Mouse (Mus musculus): ENCODE measurements around the gene Krtap15.

The Krtap15 gene

DNA sequence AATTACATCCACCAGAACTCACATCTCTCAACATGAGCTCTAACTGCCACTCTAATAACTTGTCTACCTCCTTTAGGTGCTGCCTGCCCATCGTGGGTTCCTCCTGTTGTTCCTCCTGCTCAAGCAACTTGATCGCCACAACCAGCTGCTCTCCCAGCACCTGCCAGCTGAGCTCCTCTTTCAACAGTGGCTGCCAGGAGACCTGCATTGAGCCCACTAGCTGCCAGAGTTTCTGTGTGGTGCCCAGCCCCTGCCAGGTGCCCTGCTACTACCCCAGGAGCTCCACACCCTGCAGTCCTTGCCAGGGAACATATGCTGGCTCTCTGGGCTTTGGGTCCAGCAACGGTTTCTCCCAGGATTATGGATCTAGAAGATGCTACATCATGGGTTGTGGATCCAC is at the start of gene Krtap15:
Gene Krtap15 (plus strand): TSS at position 150 of the 400 bp plus-strand sequence.
- no peak for DNase-seq

DNA sequence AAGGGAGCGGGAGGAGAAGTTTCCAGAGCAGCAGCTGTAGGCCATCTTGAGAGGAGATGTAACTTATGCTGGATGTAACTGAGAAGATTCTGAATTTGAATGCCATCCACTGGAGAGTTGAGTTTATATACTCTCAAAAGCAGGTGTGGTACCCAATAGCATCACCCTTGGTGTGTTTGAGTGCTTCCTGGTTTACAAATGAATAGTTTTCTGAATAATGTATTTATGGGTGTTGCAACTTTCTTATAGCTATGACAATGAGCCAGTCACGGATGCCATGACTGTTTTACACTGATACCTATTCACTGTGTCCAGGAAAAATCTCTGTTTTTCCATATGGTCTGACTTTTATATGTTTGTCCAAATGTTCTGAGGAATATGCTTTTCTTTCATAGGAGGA is 45.9 kb upstream of the Krtap15 start, which contains the start of gene 2310057N15Rik:
Gene 2310057N15Rik (minus strand): TSS at position 101 of the 400 bp plus-strand sequence.
- no peak for DNase-seq

DNA sequence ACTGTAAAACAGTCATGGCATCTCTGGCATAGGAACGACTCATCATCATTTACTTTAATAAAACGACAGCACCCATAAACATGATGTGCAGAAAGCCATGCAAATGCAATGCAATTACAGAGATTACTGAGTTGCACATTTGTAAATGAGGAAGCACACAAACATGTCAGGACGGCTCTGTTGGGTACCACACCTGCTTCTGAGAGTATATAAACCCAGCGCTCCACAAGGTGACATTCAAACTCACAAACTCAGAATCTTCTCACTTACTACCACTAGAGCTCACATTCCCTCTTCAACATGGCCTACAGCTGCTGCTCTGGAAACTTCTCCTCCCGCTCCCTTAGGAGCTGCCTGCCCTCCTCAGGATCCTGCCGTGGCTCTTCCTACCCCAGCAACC is 42.4 kb upstream of the Krtap15 start, which contains the start of gene Gm5965:
Gene Gm5965 (plus strand): TSS at position 301 of the 400 bp plus-strand sequence.
- no peak for DNase-seq

DNA sequence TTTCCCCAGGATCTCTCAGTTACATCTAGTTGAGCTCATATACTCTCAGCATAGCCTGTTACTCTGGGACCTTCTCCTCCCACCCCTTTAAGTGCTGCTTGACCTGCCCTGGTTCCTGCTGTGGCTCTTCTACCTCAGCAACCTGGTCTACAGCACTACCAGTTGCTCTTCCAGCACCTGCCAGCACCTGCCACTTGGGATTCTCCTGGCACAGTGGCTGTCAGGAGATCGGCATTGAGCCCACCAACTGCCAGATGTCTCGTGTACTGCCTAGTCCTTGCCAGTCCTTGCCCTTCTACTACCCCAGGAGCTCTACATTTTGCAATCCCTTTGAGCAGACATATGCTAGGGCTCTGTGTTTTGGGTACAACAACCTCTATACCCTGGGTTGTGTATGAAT is 33.2 kb upstream of the Krtap15 start:
- no peak for DNase-seq

DNA sequence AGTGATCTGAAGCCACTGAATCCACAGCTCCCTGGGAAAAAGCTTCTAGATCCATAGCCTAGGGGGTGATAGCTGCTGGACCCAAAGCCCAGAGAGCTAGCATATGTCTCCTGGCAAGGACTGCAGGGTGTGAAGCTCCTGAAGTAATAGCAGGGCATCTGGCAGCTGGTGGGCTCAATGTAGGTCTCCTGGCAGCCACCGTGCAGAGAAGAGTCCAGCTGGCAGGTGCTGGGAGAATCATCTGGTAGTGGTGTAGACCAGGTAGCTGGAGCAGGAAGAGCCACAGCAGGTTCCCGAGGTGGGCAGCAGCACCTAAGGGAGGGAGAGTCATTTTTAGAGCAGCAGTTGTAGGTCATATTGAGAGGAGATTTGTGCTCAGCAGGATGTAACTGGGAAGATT is 8.2 kb upstream of the Krtap15 start, which contains the start of gene Gm20741:
Gene Gm20741 (minus strand): TSS at position 394 of the 400 bp plus-strand sequence.
- no peak for DNase-seq

DNA sequence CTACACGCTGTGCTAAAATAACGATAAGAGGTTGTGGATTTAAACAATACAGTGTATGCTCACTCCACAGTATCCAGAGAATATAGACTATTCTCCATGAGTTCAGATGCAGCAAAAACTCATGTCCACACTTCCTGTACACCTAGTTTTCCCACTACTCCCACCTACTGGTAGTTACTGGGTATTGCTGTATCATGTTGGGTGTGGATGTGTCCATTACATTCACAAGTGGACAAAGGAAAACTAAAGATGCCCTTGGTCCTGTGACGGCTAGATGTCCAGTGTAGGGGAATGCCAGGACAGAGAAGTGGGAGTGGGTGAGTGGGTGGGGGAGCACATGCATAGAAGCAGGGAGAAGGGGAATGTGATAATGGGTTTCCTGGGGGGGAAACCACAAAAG is 3.7 kb downstream of the Krtap15 start:
- DNase-seq: no peak

DNA sequence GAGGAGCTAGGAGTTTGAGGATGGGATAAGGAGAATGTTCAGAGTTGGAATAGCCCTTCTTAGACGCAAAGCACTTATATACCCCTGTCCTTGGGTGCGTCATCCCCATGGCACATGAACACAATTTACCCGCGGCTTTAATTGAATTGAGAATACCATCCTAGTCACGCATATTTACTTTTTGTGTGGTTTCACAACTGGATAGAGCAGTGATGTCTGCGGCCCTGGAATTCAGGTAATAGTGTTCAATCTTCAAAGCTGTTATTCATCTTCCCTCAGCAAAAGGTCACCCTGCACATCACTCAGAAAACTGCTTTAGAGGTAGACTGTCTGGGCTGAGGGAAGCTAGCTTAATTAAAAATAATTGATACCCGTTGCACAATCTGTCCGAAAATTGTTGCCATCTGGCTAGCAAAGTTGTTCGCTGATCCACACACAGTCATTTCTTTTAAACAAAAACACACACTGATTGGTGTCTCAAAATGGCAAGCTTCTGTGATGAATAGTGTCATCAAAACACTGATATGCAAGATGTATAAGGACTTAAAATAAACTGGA is 6.2 kb downstream of the Krtap15 start, which contains the start of gene Krtap14:
Gene Krtap14 (minus strand): TSS at position 51 of the 558 bp plus-strand sequence.
- DNase-seq: no peak

DNA sequence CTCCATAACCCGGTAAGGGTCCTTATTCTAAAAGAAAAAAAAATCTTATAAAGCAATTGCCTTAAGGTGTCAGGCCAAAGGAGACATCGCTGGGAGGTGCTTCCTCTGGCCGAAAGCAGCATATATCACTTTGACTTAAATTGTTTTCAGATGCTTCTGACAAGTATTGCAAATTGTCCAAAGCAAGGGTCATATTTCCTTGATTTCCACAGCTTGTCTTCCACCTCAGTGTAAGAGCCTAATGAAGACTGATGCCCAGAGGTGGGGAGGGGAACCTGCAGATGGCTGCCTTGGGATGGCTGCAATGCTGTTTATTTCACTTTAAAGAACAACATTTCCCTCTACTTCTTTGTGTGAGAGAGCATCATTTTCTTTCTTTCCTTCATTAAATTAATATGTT is 7.0 kb downstream of the Krtap15 start:
- DNase-seq: no peak

DNA sequence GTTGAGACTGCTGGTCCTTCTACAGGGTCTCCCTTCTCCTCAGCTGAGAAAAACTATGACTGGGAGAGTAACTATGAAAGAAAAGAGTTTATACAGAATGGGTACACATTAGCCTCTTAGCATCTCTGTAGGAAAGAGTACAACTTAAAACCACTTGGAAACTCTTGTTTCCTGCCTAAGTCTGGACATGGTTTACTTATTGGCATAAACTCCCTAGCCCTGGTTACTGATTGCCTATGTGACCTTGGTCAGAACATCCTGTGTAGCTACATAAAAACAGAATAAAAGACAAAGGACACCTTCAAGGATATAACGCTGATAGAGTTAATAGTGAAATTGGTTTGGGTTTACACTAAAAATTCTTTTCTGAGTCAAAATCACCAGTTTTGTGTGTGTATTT is 27.3 kb downstream of the Krtap15 start:
- DNase-seq: no peak

DNA sequence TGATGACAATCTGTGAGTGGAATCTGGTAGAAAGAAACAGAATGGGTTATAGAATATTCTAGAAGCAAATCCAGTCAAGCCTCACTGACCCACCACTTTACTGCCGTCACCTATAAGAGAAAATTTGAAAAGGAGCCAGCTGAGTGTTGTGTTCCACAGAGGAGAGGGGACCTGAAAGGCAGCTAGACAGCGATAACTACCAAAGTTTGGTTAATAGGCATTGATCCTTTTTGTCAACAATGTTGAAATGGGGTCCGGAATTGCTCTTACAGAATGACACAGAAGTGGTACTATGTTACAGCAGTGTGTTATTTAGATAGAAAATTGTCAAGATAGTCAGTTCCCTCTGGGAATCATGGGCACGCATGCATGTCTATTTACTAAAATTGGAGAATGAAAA is 28.5 kb downstream of the Krtap15 start:
- no peak for DNase-seq

DNA sequence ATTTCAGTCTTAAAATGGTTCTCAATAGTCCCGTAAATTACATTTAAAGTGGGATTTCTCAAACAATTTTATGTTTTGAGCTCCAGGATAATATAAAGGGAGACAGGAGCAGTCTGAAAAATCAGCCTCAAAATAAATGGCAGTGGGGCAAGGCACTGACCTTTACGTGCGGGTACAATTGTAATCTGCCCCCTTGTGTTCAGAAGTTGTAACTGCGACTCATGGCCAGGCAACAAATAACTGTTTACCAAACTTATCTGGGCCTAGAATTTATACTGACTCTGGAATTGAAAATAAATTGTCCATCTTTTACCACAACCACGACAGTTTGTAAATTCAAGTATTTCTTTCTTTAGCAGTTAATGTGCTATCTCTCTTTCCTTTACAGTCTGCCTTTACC is 31.4 kb downstream of the Krtap15 start:
- no peak for DNase-seq

DNA sequence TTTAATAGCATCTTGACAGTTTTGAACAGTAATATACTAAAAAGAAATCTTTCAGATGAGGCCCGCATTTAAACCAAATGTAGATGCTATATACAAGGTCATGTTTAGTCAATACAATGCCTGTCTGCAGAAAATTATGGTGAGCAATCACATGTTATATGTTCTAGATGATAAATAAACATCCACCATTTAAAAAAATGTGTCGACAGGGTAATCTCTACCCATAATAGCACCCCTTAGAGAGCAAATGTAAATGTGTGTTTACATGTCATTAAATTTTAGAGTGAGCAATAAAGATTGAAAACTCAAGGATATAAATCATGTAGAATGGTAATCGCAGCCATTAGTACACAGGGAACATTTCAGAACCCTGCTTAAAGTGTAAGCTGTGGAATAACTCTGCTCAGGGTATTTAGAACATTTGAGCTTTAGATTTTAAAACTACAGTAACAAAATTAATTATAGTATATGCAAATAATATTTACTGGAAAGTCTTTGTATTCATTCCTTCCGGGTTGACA is 44.9 kb downstream of the Krtap15 start:
- no peak for DNase-seq

DNA sequence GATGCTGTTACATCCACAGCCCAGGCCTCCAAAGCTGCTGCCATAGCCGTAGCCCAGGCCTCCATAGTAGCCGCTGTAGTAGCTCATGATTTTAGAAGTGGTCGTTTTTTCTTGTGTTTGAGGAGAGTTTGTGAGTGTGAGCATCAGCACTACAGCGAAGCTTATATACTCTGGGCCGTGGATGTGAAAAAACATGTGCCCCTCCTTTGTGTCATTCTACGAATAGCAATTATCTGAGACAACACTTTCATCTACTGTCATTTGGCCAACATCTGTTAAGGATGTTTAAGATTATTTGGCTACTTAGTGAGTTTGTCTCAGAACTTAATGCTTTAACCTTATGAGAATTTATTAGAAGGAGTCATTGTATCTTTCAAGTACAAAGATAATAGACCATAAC is 49.3 kb downstream of the Krtap15 start, which contains the start of gene Krtap19-1:
Gene Krtap19-1 (minus strand): TSS at position 101 of the 400 bp plus-strand sequence.
- DNase-seq: no peak

DNA sequence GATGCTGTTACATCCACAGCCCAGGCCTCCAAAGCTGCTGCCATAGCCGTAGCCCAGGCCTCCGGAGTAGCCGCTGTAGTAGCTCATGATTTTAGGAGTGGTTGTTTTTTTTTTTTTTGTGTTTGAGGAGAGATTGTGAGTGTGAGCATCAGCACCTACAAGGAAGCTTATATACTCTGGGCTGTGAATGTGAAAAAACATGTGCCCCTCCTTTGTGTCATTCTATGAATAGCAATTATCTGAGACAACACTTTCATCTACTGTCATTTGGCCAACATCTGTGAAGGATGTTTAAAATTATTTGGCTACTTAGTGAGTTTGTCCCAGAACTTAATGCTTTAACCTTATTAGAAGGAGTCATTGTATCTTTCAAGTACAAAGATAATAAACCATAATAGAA is 54.2 kb downstream of the Krtap15 start, which contains the start of gene Krtap19-2:
Gene Krtap19-2 (minus strand): TSS at position 101 of the 400 bp plus-strand sequence.
- DNase-seq: no peak

DNA sequence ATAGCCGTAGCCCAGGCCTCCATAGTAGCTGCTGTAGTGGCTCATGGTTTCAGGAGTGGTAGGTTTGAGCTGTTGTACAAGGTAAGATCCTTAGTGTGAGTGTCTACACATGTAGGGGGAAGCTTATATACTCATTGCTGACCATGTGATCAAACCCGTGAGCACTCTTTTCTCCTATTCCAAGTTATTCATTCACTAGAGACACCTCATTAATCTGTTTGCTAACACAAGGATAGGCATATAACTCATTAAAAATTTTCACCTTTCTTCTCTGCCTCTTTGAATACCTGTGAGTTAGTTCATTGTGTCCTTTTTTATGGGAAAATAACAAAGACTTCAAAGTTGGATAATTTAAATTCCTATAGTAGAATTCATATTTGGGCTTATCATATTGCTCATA is 57.9 kb downstream of the Krtap15 start, which contains the start of gene Krtap19-3:
Gene Krtap19-3 (minus strand): TSS at position 101 of the 400 bp plus-strand sequence.
- no peak for DNase-seq
